ENCODE assay signal across 26 mouse cellular contexts in the genomic region with DNA sequence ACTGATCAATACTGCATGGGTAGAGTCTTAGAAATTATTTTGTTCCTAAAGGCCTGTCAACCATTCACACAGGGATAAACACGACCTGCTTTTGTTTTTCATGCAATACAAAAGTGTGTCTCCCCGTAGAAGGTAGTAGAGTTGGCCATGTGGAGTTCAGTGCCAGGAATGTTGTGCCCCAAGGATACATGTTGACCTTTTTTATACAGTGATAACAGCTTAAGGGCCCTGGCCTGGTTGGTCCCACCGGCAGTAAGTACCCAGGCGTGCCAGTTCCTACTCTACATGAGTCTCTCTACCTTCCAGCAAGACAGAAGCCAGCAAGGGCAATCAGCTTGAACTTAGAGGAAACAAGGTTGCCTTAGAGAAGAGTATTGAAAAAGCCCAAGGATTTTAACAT. TPM values are rescaled to one million over a fixed set of nuclear protein-coding genes. Genes with fewer than 3 reads are reported as not detected.
"Had no signal": no experiment of that assay in that cellular context is flagged by ENCODE, and none has a peak within 500 bp of the region (broad histone marks: within the 10 kb centered on the region; RNA-seq: fewer than 3 reads in every experiment).

No protein-coding gene starts in this region.

- H3K27ac ChIP-seq: gastrocnemius, adult 2 months; heart, embryonic 10.5 days; hindbrain, embryonic 10.5 days; hindbrain, embryonic 12.5 days; hindbrain, embryonic 14.5 days; intestine, embryonic 15.5 days; layer of hippocampus, adult 2 months; left cerebral cortex, adult 2 months; limb, embryonic 13.5 days; limb, embryonic 15.5 days; liver, embryonic 12.5 days; liver, embryonic 14.5 days had no signal

- H3K4me3 ChIP-seq: gastrocnemius, adult 2 months; heart, embryonic 10.5 days; heart, embryonic 12.5 days; hindbrain, embryonic 10.5 days; hindbrain, embryonic 12.5 days; intestine, embryonic 15.5 days; layer of hippocampus, adult 2 months; left cerebral cortex, adult 2 months; limb, embryonic 13.5 days; limb, embryonic 15.5 days; liver, embryonic 12.5 days had no signal

- ATAC-seq: hindbrain, embryonic 16.5 days; inflammation-experienced regulatory T-cells, adult 6 months; intestine, embryonic 15.5 days; intestine, postnatal 0 days; liver, embryonic 12.5 days had no signal

- H3K9me3 ChIP-seq: heart, embryonic 10.5 days; heart, embryonic 12.5 days; hindbrain, embryonic 10.5 days; hindbrain, embryonic 12.5 days; intestine, embryonic 15.5 days; limb, embryonic 13.5 days; limb, embryonic 15.5 days; liver, embryonic 12.5 days had no signal

- H3K4me2 ChIP-seq: heart, embryonic 12.5 days; hindbrain, embryonic 12.5 days; hindbrain, embryonic 14.5 days; intestine, embryonic 15.5 days; limb, embryonic 13.5 days; limb, embryonic 15.5 days; liver, embryonic 12.5 days had no signal

- H3K4me1 ChIP-seq: hindbrain, embryonic 10.5 days; hindbrain, embryonic 12.5 days; intestine, embryonic 15.5 days; limb, embryonic 13.5 days; limb, embryonic 15.5 days; liver, embryonic 12.5 days had no signal

- H3K9ac ChIP-seq: heart, embryonic 12.5 days; hindbrain, embryonic 12.5 days; hindbrain, embryonic 14.5 days; intestine, embryonic 15.5 days; limb, embryonic 13.5 days; limb, embryonic 15.5 days; liver, embryonic 12.5 days; liver, embryonic 14.5 days had no signal

- H3K27me3 ChIP-seq: heart, embryonic 12.5 days; hindbrain, embryonic 12.5 days; intestine, embryonic 15.5 days; limb, embryonic 13.5 days; limb, embryonic 15.5 days; liver, embryonic 12.5 days had no signal

- DNase-seq: gastrocnemius, adult 2 months; gastrocnemius, postnatal 10 days; gastrocnemius, postnatal 25 days; heart, adult 18-20 months; heart, postnatal 10 days; kidney, adult 18-20 months; kidney, adult 8-10 months; kidney, postnatal 10 days; kidney, postnatal 25 days; kidney, postnatal 4 days; left cerebral cortex, postnatal 4 days had no signal

RNA-seq across cellular contexts. Expression of a gene that starts 14.5 kb away (rescaled TPM):
- total RNA-seq: gastrocnemius, adult 2 months; gastrocnemius, postnatal 25 days had no signal
